Mouse (Mus musculus) 416B (cell line): ENCODE data around the gene Ksr2.

Source experiments
- DNase-seq: peaks from one replicate; pipeline ENCODE4 v3.0.0; 2011; ENCODE audit warnings: low read depth

The Ksr2 gene

DNA sequence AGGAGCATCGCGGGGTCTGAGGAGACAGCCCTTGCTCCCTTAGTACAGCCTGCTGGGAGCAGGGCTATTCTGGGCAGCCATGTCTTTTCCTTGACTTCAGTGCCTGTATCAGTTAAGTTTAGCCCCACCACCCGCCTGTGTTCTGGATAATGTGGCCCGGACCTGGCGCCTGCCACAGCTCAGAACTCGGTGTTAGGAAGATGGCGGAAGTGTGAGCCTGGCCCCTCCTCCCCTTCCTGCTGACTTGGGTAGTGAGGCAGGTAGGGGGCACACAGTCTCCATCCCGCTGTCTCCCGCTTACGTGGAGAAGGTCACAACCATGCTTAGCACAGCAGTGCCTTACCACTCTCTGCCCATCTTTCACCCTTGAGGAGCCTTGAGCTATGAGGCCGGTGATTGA is 68.2 kb downstream of the Ksr2 start:
- DNase-seq, result no peak

GRCm38 (mm10) chr5:117485411-117485810 is 71.6 kb downstream of the Ksr2 start:
- no peak for DNase-seq

GRCm38 (mm10) chr5:117486092-117486491 is 72.3 kb downstream of the Ksr2 start:
- DNase-seq, result no peak

DNA sequence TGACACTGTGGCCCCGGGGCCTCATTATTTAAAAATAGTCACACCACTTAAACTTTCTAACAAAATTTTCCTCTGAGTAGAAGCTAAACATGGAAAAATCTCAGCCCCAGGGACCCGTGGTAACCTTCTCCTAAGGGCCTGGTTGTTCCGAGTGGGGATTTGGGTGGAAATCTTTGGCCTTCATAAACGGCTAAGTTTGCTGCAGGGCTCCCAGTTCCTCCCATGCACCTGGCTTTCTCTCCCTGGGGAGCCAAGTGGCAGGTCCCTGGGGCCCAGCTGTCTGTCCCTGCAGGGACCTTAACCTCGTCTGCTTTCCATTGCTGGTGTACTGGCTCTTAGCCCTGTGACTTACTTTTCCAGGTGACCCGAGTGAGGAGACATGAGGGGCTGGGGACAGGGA is 74.4 kb downstream of the Ksr2 start:
- DNase-seq, result no peak

- no peak for DNase-seq
Measured at GRCm38 (mm10) chr5:117488670-117489325, 75.0 kb downstream of the Ksr2 start.

GRCm38 (mm10) chr5:117492933-117493863 is 79.4 kb downstream of the Ksr2 start:
- DNase-seq, result peak; percentile 21

DNA sequence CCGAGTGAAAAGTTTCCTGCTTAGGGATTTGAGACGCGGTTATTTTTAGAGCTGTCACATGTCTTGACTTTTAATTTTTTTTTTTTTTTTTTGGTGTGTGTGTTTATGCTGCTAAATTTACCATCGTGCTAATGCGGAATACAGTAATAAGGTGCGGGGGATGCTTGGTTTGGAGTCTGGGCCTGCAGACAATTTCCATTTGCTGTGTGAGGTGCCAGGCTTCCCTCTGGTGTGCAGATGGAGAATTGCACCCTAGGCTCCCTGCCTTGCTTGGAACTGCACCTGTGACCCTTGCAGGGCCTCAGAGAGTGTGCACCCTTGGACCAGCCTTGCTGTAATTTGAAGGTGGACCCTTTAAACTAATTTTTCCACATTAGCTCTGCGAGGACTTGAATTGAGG is 80.1 kb downstream of the Ksr2 start:
- DNase-seq, result peak; percentile 68

DNA sequence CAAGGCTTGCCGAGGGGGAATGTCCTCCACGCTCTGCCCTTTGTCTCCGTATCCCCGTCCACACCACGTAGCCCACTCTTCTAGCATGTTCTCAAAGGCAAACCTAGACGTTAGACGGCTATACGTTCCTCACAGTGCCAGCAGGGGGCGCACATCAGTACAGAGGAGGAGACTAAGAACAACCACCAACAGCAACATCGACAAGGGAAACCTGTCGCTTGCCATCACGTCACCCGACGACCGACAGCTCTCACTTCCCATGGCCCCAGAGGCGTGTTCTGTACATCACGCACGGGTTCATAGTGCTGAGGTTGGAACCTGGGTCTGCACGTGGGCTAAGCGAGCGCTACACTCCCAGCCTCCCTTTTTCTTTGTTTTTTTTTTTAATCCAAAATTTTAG is 83.3 kb downstream of the Ksr2 start:
- peak; percentile 47 for DNase-seq

DNA sequence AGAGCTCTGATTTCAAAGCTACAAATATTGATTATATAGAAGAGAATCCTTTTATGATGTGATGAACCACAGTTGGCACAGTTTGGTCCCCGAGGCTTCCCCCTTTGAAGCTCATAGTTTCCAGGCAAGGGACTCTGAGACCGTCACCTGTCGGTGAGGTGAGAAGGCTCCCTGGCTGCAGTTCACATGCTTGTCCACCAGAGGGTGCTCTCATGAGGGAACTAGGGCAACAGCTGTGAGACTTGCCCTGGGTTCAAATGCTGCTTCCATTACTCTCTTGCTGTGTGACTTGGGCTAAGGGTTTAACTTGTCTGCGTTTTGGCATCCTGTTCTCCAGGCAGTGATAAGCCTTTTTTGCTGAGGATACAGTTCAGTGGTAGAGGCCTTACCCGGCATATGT is 88.8 kb downstream of the Ksr2 start:
- no peak for DNase-seq

- DNase-seq, result peak; percentile 19
Measured at GRCm38 (mm10) chr5:117504431-117504830, 90.6 kb downstream of the Ksr2 start.

GRCm38 (mm10) chr5:117505204-117505603 is 91.4 kb downstream of the Ksr2 start:
- peak; percentile 61 for DNase-seq

- DNase-seq, result no peak
Measured at GRCm38 (mm10) chr5:117505769-117506168, 92.0 kb downstream of the Ksr2 start.

DNA sequence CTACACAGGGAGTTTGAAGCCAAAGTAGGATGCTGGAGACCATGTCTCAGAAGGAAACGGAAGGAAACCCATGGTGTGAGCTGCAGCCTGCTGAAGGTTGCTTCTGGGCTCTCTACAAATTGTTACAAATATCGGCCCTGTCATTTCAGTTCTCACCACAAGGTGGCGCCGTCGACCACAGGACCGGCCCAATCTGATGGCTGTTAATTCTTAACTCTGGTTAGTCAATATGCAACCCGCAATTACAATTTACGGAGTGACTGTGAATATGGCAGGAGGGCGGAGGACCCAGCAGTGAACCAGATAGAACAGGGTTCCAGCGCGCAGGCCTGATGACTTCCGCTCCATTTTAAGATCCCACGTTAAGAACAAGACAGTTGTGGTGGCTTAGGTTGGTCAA is 92.6 kb downstream of the Ksr2 start:
- DNase-seq, result peak; percentile 55

GRCm38 (mm10) chr5:117509511-117510375 is 95.9 kb downstream of the Ksr2 start:
- peak; percentile 66 for DNase-seq

DNA sequence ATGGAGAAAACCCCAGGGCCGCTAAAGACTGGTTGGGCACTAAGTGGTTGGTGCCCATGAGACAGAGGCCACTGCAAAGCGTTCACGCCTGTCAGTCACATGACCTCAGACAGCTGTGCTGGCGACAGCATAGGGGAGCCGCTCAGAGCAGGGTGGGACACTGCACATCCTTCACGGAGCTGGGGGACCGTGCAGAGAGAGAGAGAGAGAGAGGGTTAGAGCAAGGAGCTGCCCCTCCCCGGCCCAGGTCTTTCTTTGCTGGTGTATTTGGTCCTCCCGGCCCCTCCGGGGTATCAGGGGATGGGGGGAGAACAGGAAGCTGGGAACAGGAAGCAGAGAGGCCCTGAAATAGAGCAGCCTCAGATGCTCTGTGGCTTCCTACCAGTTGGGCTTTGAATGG is 97.1 kb downstream of the Ksr2 start:
- no peak for DNase-seq

GRCm38 (mm10) chr5:117515396-117515795 is 101.6 kb downstream of the Ksr2 start:
- no peak for DNase-seq

GRCm38 (mm10) chr5:117515861-117516260 is 102.1 kb downstream of the Ksr2 start:
- no peak for DNase-seq

GRCm38 (mm10) chr5:117516597-117516996 is 102.8 kb downstream of the Ksr2 start:
- DNase-seq, result peak; percentile 51

DNA sequence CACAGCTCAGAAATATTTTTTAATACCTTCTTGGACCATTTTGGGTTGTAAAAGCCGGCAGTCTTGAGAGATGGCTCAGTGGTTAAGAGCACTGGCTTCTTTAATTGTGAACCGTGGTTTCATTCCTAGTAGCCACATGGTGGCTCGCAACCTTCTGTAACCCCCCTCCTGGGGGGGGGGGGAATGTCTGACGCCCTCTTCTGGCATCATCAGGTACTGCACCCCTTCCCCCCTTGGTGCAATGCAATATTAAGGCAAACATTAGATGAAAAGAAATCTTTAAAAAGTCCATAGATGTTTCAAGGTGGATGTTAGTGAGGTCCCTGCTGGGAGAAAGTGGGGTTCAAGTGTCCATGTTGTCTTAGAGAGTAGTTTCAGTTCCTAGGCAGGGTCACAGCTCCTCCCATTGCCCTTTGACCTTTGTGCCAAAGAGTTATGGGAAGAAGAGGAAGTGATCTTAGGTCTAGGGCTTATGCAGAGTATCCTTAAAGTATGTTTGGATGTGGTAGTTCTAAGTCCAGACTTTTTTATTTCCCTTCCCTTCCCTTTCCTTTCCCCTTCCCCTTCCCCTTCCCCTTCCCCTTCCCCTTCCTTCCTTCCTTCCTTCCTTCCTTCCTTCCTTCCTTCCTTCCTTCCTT is 106.2 kb downstream of the Ksr2 start:
- DNase-seq, result peak; percentile 39

DNA sequence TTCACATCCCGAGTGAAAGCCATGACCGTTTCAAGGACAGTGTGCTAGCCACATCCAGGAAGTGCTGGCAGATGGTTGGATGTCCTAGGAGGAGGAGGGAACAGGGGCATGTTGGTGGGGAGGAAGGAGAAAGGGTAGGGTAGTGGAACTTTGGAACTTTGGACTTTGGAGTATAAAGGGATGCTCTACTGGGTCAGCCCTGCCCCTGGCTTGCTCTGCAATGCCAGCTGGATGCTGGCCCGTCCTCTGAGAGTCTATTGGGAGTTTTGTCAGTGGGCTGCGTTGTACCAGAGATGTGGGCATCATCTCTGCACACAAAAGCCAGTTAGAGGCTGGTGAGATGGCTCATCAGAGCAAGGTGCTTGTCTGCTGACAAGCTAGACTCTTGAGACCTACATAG is 107.4 kb downstream of the Ksr2 start:
- DNase-seq, result no peak

DNA sequence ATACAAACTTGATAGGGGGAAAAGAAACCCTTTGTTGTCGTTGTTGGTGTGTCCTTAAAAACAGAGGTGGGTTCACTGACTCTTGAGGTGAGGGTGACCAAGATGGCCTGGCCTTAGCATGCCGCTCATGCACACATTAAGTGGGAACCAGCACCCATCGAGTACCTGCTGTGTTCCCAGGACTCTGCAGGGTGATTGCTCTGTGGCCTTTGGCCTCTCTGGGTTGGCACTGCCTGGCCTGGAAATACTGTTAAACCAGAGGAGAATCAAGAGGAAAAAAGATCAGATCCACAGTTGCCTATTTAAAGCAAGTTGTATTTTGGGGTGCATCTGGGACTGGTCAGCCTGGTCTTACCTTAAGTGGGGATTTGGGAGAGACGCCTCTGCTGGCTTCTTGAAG is 107.9 kb downstream of the Ksr2 start:
- no peak for DNase-seq

DNA sequence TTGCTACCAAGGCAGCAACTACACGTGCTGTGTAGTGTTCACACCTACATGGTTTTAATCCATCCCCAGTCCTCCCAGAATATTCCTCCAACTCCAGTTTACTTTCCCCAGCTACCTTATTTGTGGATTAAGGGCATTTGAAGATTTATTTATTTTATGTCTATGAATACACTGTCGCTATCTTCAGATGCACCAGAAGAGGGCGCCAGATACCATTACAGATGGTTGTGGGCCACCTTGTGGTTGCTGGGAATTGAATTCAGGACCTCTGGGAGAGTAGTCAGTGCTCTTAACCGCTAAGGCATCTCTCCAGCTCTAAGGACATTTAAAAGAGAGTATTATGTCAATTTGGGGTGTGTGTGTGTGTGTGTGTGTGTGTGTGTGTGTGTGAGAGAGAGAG is 108.7 kb downstream of the Ksr2 start:
- DNase-seq, result no peak
